Mouse (Mus musculus) neural tube, embryonic 11.5 days (tissue): ENCODE data around the gene Gm10645. TPM values are rescaled to one million over a fixed set of nuclear protein-coding genes. Genes with fewer than 3 reads are reported as not detected.

Experiments
- ATAC-seq: fragments of 200-750 bp; cut with Nextera tagmentation; 2 replicates; pipeline ENCODE4 v1.8.0; 2017; ENCODE audit warnings: moderate number of reproducible peaks, mild to moderate bottlenecking, moderate TSS enrichment, moderate library complexity; ENCODE audit not compliant: insufficient read depth, low FRiP score, low TSS enrichment
- DNase-seq: peaks from one replicate; pipeline ENCODE4 v3.0.0-alpha.2; 2015; ENCODE audit warnings: low spot score
- H3K27ac ChIP-seq: fragments of 300-500 bp; sonication (generic); 2 replicates; pipeline ENCODE4 v1.5.1; 2014; ENCODE audit warnings: low read depth, mild to moderate bottlenecking, low read length
- H3K27me3 ChIP-seq: fragments of 300-500 bp; sonication (generic); 2 replicates; pipeline ENCODE4 v1.6.1; 2014; ENCODE audit warnings: mild to moderate bottlenecking, low read length, mixed read lengths; ENCODE audit not compliant: control insufficient read depth, insufficient read depth
- H3K36me3 ChIP-seq: fragments of 300-500 bp; sonication (generic); 2 replicates; pipeline ENCODE4 v1.6.1; 2014; ENCODE audit warnings: mild to moderate bottlenecking, low read length, moderate library complexity, mixed read lengths; ENCODE audit not compliant: control insufficient read depth, insufficient read depth
- H3K4me1 ChIP-seq: fragments of 300-500 bp; sonication (generic); 2 replicates; pipeline ENCODE4 v1.6.1; 2014; ENCODE audit warnings: low read length, mixed read lengths; ENCODE audit not compliant: control insufficient read depth, insufficient read depth
- H3K4me2 ChIP-seq: fragments of 300-500 bp; sonication (generic); 2 replicates; pipeline ENCODE4 v1.6.1; 2014; ENCODE audit warnings: low read depth, mild to moderate bottlenecking, moderate library complexity
- H3K4me3 ChIP-seq: fragments of 300-500 bp; sonication (generic); 2 replicates; pipeline ENCODE4 v1.5.1; 2014; ENCODE audit warnings: low read depth, low read length
- H3K9ac ChIP-seq: fragments of 300-500 bp; sonication (generic); 2 replicates; pipeline ENCODE4 v1.6.1; 2014; ENCODE audit warnings: mild to moderate bottlenecking, low read length
- H3K9me3 ChIP-seq: fragments of 300-500 bp; sonication (generic); 2 replicates; pipeline ENCODE4 v1.6.1; 2016; ENCODE audit warnings: low read length; ENCODE audit not compliant: control insufficient read depth
- WGBS: fragments of 180-500 bp; shearing (Covaris S2); extraction: QIAGEN DNeasy Blood & Tissue Kit; methylation state at CpG from one replicate; pipeline ENCODE4 v1.1.7; 2014; 5-methylcytosine and 5-hydroxymethylcytosine counted together
- polyA plus RNA-seq: library from polyadenylated mRNA; unstranded; fragments of >200 nt; fragmentation: Nextera tagmentation; extraction: Ambion mirVana; gene quantifications from 2 replicates; pipeline ENCODE4 v1.2.1, GENCODE M21; 2014

The Gm10645 gene
- polyA plus RNA-seq, 1 experiment from 2014 or later, result 7.2 TPM

DNA sequence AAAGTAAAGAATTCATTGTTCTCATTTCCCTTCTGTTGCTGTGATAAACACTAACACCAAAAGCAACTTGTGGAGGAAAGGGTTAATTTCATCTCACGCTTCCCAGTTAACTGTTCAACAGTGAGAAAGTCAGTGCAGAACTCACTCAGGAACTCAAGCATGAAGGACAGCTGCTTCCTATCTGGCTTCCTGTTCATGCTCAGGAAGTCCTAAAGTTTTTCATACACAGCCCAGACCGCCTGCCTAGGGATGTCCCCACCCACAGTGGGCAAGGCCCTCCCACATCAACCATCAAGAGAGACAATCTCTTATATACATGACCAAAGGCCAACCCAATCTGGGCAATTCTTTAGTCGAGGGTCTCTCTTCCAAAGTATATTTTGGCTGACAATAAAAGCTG, 7.0 kb downstream of the Gm10645 start:
- no peaks in the 10 kb centered on the region for H3K27me3 ChIP-seq
- WGBS, result 65% methylated on average over 3 of the region's 3 CpGs
- no peak overlapping the region for H3K9ac ChIP-seq
- no peaks in the 10 kb centered on the region for H3K4me1 ChIP-seq
- ATAC-seq (no peak), DNase-seq (no peak)
- H3K4me2 ChIP-seq, result no peak overlapping the region
- H3K4me3 ChIP-seq, result no peak overlapping the region
- H3K36me3 ChIP-seq, result no peaks in the 10 kb centered on the region
- no peak overlapping the region for H3K27ac ChIP-seq
- H3K9me3 ChIP-seq, result no peaks in the 10 kb centered on the region

GRCm38 (mm10) chr8:83155110-83155509, 10.9 kb downstream of the Gm10645 start:
- ATAC-seq, result no peak
- H3K4me2 ChIP-seq, result no peak overlapping the region
- no peaks in the 10 kb centered on the region for H3K9me3 ChIP-seq
- H3K27ac ChIP-seq, result no peak overlapping the region
- DNase-seq, result no peak
- no peak overlapping the region for H3K9ac ChIP-seq
- no peaks in the 10 kb centered on the region for H3K27me3 ChIP-seq
- H3K4me3 ChIP-seq, result no peak overlapping the region
- 37% methylated on average over 4 of the region's 4 CpGs for WGBS
- no peaks in the 10 kb centered on the region for H3K36me3 ChIP-seq
- no peaks in the 10 kb centered on the region for H3K4me1 ChIP-seq

DNA sequence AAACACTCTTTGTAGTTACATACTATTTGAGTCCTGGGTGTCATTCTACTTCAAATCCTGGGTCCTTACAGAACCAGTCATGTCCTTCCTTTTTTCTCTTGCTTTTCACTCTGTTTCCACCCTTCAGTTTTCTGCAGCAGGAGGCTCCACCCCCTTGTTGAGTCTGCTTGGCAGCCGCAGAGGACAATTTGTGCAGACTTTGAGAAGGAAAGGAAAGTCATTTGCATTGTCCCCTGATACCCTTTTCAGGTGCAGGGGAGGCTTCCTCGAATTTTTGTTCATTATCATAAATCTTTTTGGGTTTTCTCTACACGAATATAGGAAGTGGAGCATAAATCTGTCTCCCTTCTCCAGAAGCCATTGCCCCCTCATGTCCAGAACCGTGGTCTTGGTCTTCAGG, 13.5 kb downstream of the Gm10645 start:
- Histone ChIP-seq H3K4me2 (no peak overlapping the region), H3K9ac (no peak overlapping the region), H3K27ac (no peak overlapping the region), H3K4me3 (no peak overlapping the region), H3K36me3 (no peaks in the 10 kb centered on the region), H3K9me3 (no peaks in the 10 kb centered on the region), H3K27me3 (no peaks in the 10 kb centered on the region), H3K4me1 (no peaks in the 10 kb centered on the region)
- WGBS, result 66% methylated on average over 4 of the region's 4 CpGs
- DNase-seq, result no peak
- no peak for ATAC-seq

- no peaks in the 10 kb centered on the region for H3K9me3 ChIP-seq
- no peak overlapping the region for H3K9ac ChIP-seq
- no peaks in the 10 kb centered on the region for H3K27me3 ChIP-seq
- H3K4me1 ChIP-seq, result no peaks in the 10 kb centered on the region
- H3K4me3 ChIP-seq, result no peak overlapping the region
- DNase-seq (no peak), ATAC-seq (no peak)
- no peaks in the 10 kb centered on the region for H3K36me3 ChIP-seq
- H3K4me2 ChIP-seq, result no peak overlapping the region
- H3K27ac ChIP-seq, result no peak overlapping the region
- WGBS, result 80% methylated on average over 2 of the region's 2 CpGs
These were observed 13.9 kb downstream of the Gm10645 start for GRCm38 (mm10) chr8:83152055-83152454.

DNA sequence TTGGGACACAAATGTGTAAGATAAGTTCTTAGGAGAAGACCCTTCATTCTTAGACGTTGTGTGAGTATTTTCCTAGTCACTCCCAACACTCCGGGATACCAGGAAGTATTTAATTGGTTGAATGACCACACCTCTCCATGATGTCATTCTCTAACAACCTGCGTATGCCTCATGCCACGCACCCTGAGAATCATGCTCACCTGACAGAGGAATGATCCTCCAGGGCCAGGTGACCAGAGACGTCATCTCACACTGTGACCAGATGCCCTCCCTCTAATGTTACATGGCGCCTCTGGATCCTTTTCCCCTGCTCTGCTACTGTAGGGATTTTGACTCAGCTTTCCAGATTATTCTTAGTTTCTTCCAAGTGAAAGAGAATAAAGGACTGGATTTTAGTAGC, 16.8 kb downstream of the Gm10645 start:
- H3K27me3 ChIP-seq, result no peaks in the 10 kb centered on the region
- H3K27ac ChIP-seq, result no peak overlapping the region
- no peaks in the 10 kb centered on the region for H3K36me3 ChIP-seq
- DNase-seq (no peak), ATAC-seq (no peak)
- H3K4me1 ChIP-seq, result no peaks in the 10 kb centered on the region
- 93% methylated on average over 6 of the region's 6 CpGs for WGBS
- H3K4me3 ChIP-seq, result no peak overlapping the region
- H3K9me3 ChIP-seq, result no peaks in the 10 kb centered on the region
- H3K9ac ChIP-seq, result no peak overlapping the region
- no peak overlapping the region for H3K4me2 ChIP-seq

GRCm38 (mm10) chr8:83145421-83145820, 20.5 kb downstream of the Gm10645 start:
- no peaks in the 10 kb centered on the region for H3K9me3 ChIP-seq
- DNase-seq, result no peak
- WGBS, result 88% methylated on average over 3 of the region's 3 CpGs
- no peaks in the 10 kb centered on the region for H3K27me3 ChIP-seq
- no peak overlapping the region for H3K4me2 ChIP-seq
- H3K4me3 ChIP-seq, result no peak overlapping the region
- H3K9ac ChIP-seq, result no peak overlapping the region
- ATAC-seq, result no peak
- H3K27ac ChIP-seq, result no peak overlapping the region
- H3K36me3 ChIP-seq, result no peaks in the 10 kb centered on the region
- H3K4me1 ChIP-seq, result no peaks in the 10 kb centered on the region

- H3K4me1 ChIP-seq, result no peaks in the 10 kb centered on the region
- DNase-seq (no peak), ATAC-seq (no peak)
- no peak overlapping the region for H3K27ac ChIP-seq
- no peaks in the 10 kb centered on the region for H3K27me3 ChIP-seq
- WGBS, result 94% methylated on average over 4 of the region's 4 CpGs
- H3K36me3 ChIP-seq, result no peaks in the 10 kb centered on the region
- H3K4me2 ChIP-seq, result no peak overlapping the region
- no peak overlapping the region for H3K4me3 ChIP-seq
- H3K9me3 ChIP-seq, result no peaks in the 10 kb centered on the region
- H3K9ac ChIP-seq, result no peak overlapping the region
These were observed 21.4 kb downstream of the Gm10645 start for GRCm38 (mm10) chr8:83144601-83145000.

DNA sequence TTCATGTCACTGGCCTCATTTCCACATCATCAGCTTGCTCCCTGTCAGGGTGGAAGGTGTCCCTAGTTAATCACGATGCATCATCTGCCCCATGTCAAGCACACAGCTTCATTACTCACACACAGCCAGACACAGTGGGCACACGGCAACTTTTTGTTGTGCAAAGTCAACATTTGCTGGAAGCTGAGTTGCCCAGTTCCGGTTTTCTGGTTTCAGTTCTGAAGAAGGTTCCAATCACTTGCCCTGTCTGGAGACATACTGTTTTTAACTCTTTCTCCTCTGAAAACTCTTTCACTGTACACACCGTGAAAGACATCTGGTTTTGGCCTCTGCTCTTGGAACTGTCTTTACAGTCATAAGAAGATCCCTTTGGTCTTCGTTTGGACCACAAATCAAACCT, 24.6 kb downstream of the Gm10645 start:
- DNase-seq (no peak), ATAC-seq (no peak)
- no peak overlapping the region for H3K4me3 ChIP-seq
- H3K4me2 ChIP-seq, result no peak overlapping the region
- no peak overlapping the region for H3K9ac ChIP-seq
- H3K9me3 ChIP-seq, result no peaks in the 10 kb centered on the region
- no peaks in the 10 kb centered on the region for H3K27me3 ChIP-seq
- WGBS, result 84% methylated on average over 5 of the region's 5 CpGs
- H3K4me1 ChIP-seq, result no peaks in the 10 kb centered on the region
- no peak overlapping the region for H3K27ac ChIP-seq
- no peaks in the 10 kb centered on the region for H3K36me3 ChIP-seq

- Histone ChIP-seq H3K27me3 (no peaks in the 10 kb centered on the region), H3K4me3 (no peak overlapping the region), H3K4me2 (no peak overlapping the region), H3K9ac (no peak overlapping the region), H3K27ac (no peak overlapping the region), H3K36me3 (no peaks in the 10 kb centered on the region), H3K4me1 (no peaks in the 10 kb centered on the region), H3K9me3 (no peaks in the 10 kb centered on the region)
- no peak for ATAC-seq
- DNase-seq, result no peak
- WGBS, result 76% methylated on average over 3 of the region's 3 CpGs
These were observed 25.3 kb downstream of the Gm10645 start for GRCm38 (mm10) chr8:83140701-83141111.
